Mouse (Mus musculus): ENCODE measurements around the gene Polr3h. TPM values are rescaled to one million over a fixed set of nuclear protein-coding genes. Genes with fewer than 3 reads are reported as not detected.

Polr3h gene
- polyA plus RNA-seq, 1 experiment from 2014 or later: 80.8 TPM

GRCm38 (mm10) chr15:81871604-81872261, 54.3 kb downstream of the Polr3h start, which contains the start of gene Phf5a:
TSS of gene Phf5a (minus strand) at chr15:81871911.
- Histone ChIP-seq H3K9me3 (replicated peaks) (no peaks in the 10 kb centered on the region), H3K4me3 (peak within 1 kb of the TSS; percentile 99), H3K4me1 (peaks cover 27% of the 10 kb centered on the region), H3K36me3 (peaks cover 42% of the 10 kb centered on the region), H3K27ac (replicated peaks) (peak within 1 kb of the TSS; percentile 97), H3K27me3 (ENCODE audit: low read depth, poor library complexity, severe bottlenecking) (no peaks in the 10 kb centered on the region)
- peak; percentile 95 for DNase-seq (ENCODE audit: low spot score)
- under 1% methylated on average over 30 of the region's 30 CpGs for WGBS

GRCm38 (mm10) chr15:81869985-81870384, 56.1 kb downstream of the Polr3h start:
- no peak overlapping the region for H3K27ac ChIP-seq (replicated peaks)
- H3K9me3 ChIP-seq (replicated peaks): no peaks in the 10 kb centered on the region
- WGBS: 98% methylated on average over 5 of the region's 5 CpGs
- peak overlapping the region; percentile 99; the same call in 1 of the 2 replicates for H3K4me3 ChIP-seq
- no peak for DNase-seq (ENCODE audit: low spot score)
- peaks cover 59% of the 10 kb centered on the region for H3K36me3 ChIP-seq
- peaks cover 27% of the 10 kb centered on the region for H3K4me1 ChIP-seq
- H3K27me3 ChIP-seq (ENCODE audit: low read depth, poor library complexity, severe bottlenecking): no peaks in the 10 kb centered on the region

- peaks cover 6% of the 10 kb centered on the region for H3K4me1 ChIP-seq
- H3K4me3 ChIP-seq: no peak overlapping the region
- H3K27me3 ChIP-seq (ENCODE audit: low read depth, poor library complexity, severe bottlenecking): no peaks in the 10 kb centered on the region
- H3K27ac ChIP-seq (replicated peaks): no peak overlapping the region
- WGBS: 95% methylated on average over 7 of the region's 7 CpGs
- peaks cover 55% of the 10 kb centered on the region for H3K36me3 ChIP-seq
- DNase-seq (ENCODE audit: low spot score): no peak
- H3K9me3 ChIP-seq (replicated peaks): no peaks in the 10 kb centered on the region
These were observed 61.8 kb downstream of the Polr3h start for GRCm38 (mm10) chr15:81864238-81864637.

GRCm38 (mm10) chr15:81860471-81861135, 65.4 kb downstream of the Polr3h start:
- DNase-seq (ENCODE audit: low spot score): no peak
- Histone ChIP-seq H3K27me3 (ENCODE audit: low read depth, poor library complexity, severe bottlenecking) (no peaks in the 10 kb centered on the region), H3K36me3 (peaks cover 19% of the 10 kb centered on the region), H3K27ac (replicated peaks) (no peak overlapping the region), H3K4me1 (peaks cover 33% of the 10 kb centered on the region), H3K9me3 (replicated peaks) (no peaks in the 10 kb centered on the region), H3K4me3 (peak overlapping the region; percentile 95)
- WGBS: 52% methylated on average over 8 of the region's 8 CpGs

- peak; percentile 89 for DNase-seq (ENCODE audit: low spot score)
- H3K27ac ChIP-seq (replicated peaks): peak overlapping the region; percentile 94
- peaks cover 40% of the 10 kb centered on the region for H3K4me1 ChIP-seq
- H3K27me3 ChIP-seq (ENCODE audit: low read depth, poor library complexity, severe bottlenecking): no peaks in the 10 kb centered on the region
- under 1% methylated on average over 39 of the region's 39 CpGs for WGBS
- H3K4me3 ChIP-seq: peak overlapping the region; percentile 95
- H3K9me3 ChIP-seq (replicated peaks): no peaks in the 10 kb centered on the region
- peaks cover 16% of the 10 kb centered on the region for H3K36me3 ChIP-seq
These were observed 66.4 kb downstream of the Polr3h start for GRCm38 (mm10) chr15:81859330-81860255.

- no peaks in the 10 kb centered on the region for H3K9me3 ChIP-seq (replicated peaks)
- DNase-seq (ENCODE audit: low spot score): peak; percentile 57
- H3K36me3 ChIP-seq: peaks cover 16% of the 10 kb centered on the region
- no peaks in the 10 kb centered on the region for H3K27me3 ChIP-seq (ENCODE audit: low read depth, poor library complexity, severe bottlenecking)
- WGBS: under 1% methylated on average over 44 of the region's 44 CpGs
- peak within 1 kb of the TSS; percentile 95 for H3K4me3 ChIP-seq
- peaks cover 40% of the 10 kb centered on the region for H3K4me1 ChIP-seq
- peak within 1 kb of the TSS; percentile 94 for H3K27ac ChIP-seq (replicated peaks)
These were observed 67.3 kb downstream of the Polr3h start, which contains the start of gene Tob2 for GRCm38 (mm10) chr15:81858517-81859329. TSS of gene Tob2 (minus strand) at chr15:81858796.

- Histone ChIP-seq H3K27me3 (ENCODE audit: low read depth, poor library complexity, severe bottlenecking) (no peaks in the 10 kb centered on the region), H3K4me1 (peaks cover 40% of the 10 kb centered on the region), H3K27ac (replicated peaks) (peak overlapping the region; percentile 94), H3K4me3 (peak overlapping the region; percentile 95), H3K9me3 (replicated peaks) (no peaks in the 10 kb centered on the region), H3K36me3 (peaks cover 21% of the 10 kb centered on the region)
- 0% methylated on average over 23 of the region's 23 CpGs for WGBS
- peak; percentile 91 for DNase-seq (ENCODE audit: low spot score)
These were observed 67.9 kb downstream of the Polr3h start for GRCm38 (mm10) chr15:81858138-81858516.

GRCm38 (mm10) chr15:81857724-81858116, 68.3 kb downstream of the Polr3h start:
- H3K4me1 ChIP-seq: peaks cover 40% of the 10 kb centered on the region
- DNase-seq (ENCODE audit: low spot score): no peak
- peak overlapping the region; percentile 94 for H3K27ac ChIP-seq (replicated peaks)
- peaks cover 26% of the 10 kb centered on the region for H3K36me3 ChIP-seq
- WGBS: under 1% methylated on average over 33 of the region's 33 CpGs
- no peaks in the 10 kb centered on the region for H3K9me3 ChIP-seq (replicated peaks)
- H3K4me3 ChIP-seq: peak overlapping the region; percentile 95
- no peaks in the 10 kb centered on the region for H3K27me3 ChIP-seq (ENCODE audit: low read depth, poor library complexity, severe bottlenecking)

GRCm38 (mm10) chr15:81856938-81857723, 68.9 kb downstream of the Polr3h start:
- Histone ChIP-seq H3K9me3 (replicated peaks) (no peaks in the 10 kb centered on the region), H3K36me3 (peaks cover 31% of the 10 kb centered on the region), H3K27me3 (ENCODE audit: low read depth, poor library complexity, severe bottlenecking) (no peaks in the 10 kb centered on the region), H3K4me3 (peak overlapping the region; percentile 95), H3K27ac (replicated peaks) (peak overlapping the region; percentile 94), H3K4me1 (peaks cover 40% of the 10 kb centered on the region)
- WGBS: 1% methylated on average over 14 of the region's 14 CpGs
- DNase-seq (ENCODE audit: low spot score): peak; percentile 34

- Histone ChIP-seq H3K4me3 (peak overlapping the region; percentile 95), H3K4me1 (peaks cover 40% of the 10 kb centered on the region), H3K27ac (replicated peaks) (peak overlapping the region; percentile 94), H3K9me3 (replicated peaks) (no peaks in the 10 kb centered on the region), H3K27me3 (ENCODE audit: low read depth, poor library complexity, severe bottlenecking) (no peaks in the 10 kb centered on the region), H3K36me3 (peaks cover 41% of the 10 kb centered on the region)
- under 1% methylated on average over 28 of the region's 28 CpGs for WGBS
- DNase-seq (ENCODE audit: low spot score): peak; percentile 91
These were observed 69.8 kb downstream of the Polr3h start for GRCm38 (mm10) chr15:81856030-81856790.

GRCm38 (mm10) chr15:81853081-81853480, 73.0 kb downstream of the Polr3h start:
- WGBS: 89% methylated on average over 7 of the region's 7 CpGs
- Histone ChIP-seq H3K36me3 (peaks cover 68% of the 10 kb centered on the region), H3K4me1 (peaks cover 24% of the 10 kb centered on the region), H3K27me3 (ENCODE audit: low read depth, poor library complexity, severe bottlenecking) (no peaks in the 10 kb centered on the region), H3K9me3 (replicated peaks) (no peaks in the 10 kb centered on the region), H3K4me3 (no peak overlapping the region), H3K27ac (replicated peaks) (no peak overlapping the region)
- DNase-seq (ENCODE audit: low spot score): no peak

All from midbrain, embryonic 10.5 days (tissue).